Mouse (Mus musculus): ENCODE results near the gene D630003M21Rik.
A peak's percentile ranks its signal among the peaks of the same experiment; 100 is the strongest.

D630003M21Rik gene

GRCm38 (mm10) chr2:158233106-158233505, 4.1 kb upstream of the D630003M21Rik start:
- no peak for DNase-seq

- peak; percentile 35 to 45 for DNase-seq
Measured at GRCm38 (mm10) chr2:158232414-158232813, 3.4 kb upstream of the D630003M21Rik start.

GRCm38 (mm10) chr2:158231071-158231470, 2.0 kb upstream of the D630003M21Rik start:
- no peak for DNase-seq

- DNase-seq = no peak
Measured at GRCm38 (mm10) chr2:158230617-158231016, 1.6 kb upstream of the D630003M21Rik start.

- no peak for DNase-seq
Measured at GRCm38 (mm10) chr2:158229503-158229892, 476 bp upstream of the D630003M21Rik start.

- DNase-seq = peak; percentile 62 to 79
Measured at GRCm38 (mm10) chr2:158225301-158225700, 3.7 kb downstream of the D630003M21Rik start.

- DNase-seq = no peak
Measured at GRCm38 (mm10) chr2:158223497-158223896, 5.5 kb downstream of the D630003M21Rik start.

- peak; percentile 67 to 74 for DNase-seq
Measured at GRCm38 (mm10) chr2:158222664-158223063, 6.4 kb downstream of the D630003M21Rik start.

- DNase-seq = no peak
Measured at GRCm38 (mm10) chr2:158221446-158222084, 7.5 kb downstream of the D630003M21Rik start.

GRCm38 (mm10) chr2:158219562-158219961, 9.5 kb downstream of the D630003M21Rik start:
- no peak for DNase-seq

GRCm38 (mm10) chr2:158216510-158216909, 12.5 kb downstream of the D630003M21Rik start:
- DNase-seq = peak; percentile 54 to 63

- DNase-seq = peak; percentile 94
Measured at GRCm38 (mm10) chr2:158215283-158216117, 13.5 kb downstream of the D630003M21Rik start.

GRCm38 (mm10) chr2:158211764-158212471, 17.1 kb downstream of the D630003M21Rik start:
- peak; percentile 49 to 56 for DNase-seq

GRCm38 (mm10) chr2:158210958-158211357, 18.1 kb downstream of the D630003M21Rik start:
- peak in 1 of 2 experiments; percentile 41 for DNase-seq

GRCm38 (mm10) chr2:158210503-158210902, 18.5 kb downstream of the D630003M21Rik start:
- DNase-seq = peak; percentile 82 to 87

GRCm38 (mm10) chr2:158209776-158210175, 19.2 kb downstream of the D630003M21Rik start:
- DNase-seq = no peak

- DNase-seq = peak; percentile 92 to 95
Measured at GRCm38 (mm10) chr2:158207848-158208247, 21.2 kb downstream of the D630003M21Rik start.

GRCm38 (mm10) chr2:158204114-158204513, 24.9 kb downstream of the D630003M21Rik start:
- peak; percentile 95 to 98 for DNase-seq

- no peak for DNase-seq
Measured at GRCm38 (mm10) chr2:158203686-158204085, 25.3 kb downstream of the D630003M21Rik start.

- DNase-seq = no peak
Measured at GRCm38 (mm10) chr2:158199281-158199680, 29.7 kb downstream of the D630003M21Rik start.

- DNase-seq = no peak
Measured at GRCm38 (mm10) chr2:158198861-158199260, 30.2 kb downstream of the D630003M21Rik start.

GRCm38 (mm10) chr2:158197971-158198370, 31.1 kb downstream of the D630003M21Rik start:
- no peak for DNase-seq

- peak; percentile 60 to 74 for DNase-seq
Measured at GRCm38 (mm10) chr2:158194945-158195640, 33.9 kb downstream of the D630003M21Rik start.

Data from cerebellum, postnatal 10 days (tissue).